Comparison of ENCODE assay signal across 7 mouse cellular contexts in the genomic region with DNA sequence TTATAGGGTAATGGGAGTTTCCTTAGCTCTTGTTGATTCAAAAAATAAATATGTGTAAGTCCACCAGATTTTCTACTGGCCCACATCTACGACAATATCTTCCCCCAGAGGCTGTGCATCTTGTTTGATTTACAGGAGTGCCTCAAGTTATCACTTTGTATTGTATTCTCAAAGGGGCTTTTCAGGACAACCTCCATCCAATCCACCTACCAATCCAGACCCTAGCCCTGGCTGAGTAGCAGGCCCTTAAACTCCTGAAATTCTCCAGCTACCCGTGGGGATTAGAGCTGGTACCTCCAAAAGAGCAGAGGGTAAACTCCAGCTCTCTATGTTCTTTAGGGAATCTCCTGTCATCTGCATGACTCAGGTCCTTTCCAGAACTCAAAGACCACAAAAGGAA. TPM values are rescaled to one million over a fixed set of nuclear protein-coding genes. Genes with fewer than 3 reads are reported as not detected.
DNase-seq lines count a peak whose midpoint lies in the region; ATAC-seq and TF ChIP-seq lines count a peak whose summit lies in the region.

No protein-coding gene starts in this region.

- H3K4me3 ChIP-seq in lung, embryonic 16.5 days (ENCODE audit: low read length): peak overlapping the region; percentile 95
- H3K4me3 ChIP-seq in lung, postnatal 0 days (ENCODE audit: low read depth, low read length): no peak overlapping the region
- peak overlapping the region; percentile 100 for H3K4me3 ChIP-seq in forebrain, embryonic 15.5 days
- peak overlapping the region; percentile 94; the same call in 1 of the 2 replicates for H3K4me3 ChIP-seq in limb, embryonic 15.5 days
- H3K4me3 ChIP-seq in stomach, postnatal 0 days (ENCODE audit: low read depth, low read length): no peak overlapping the region

- 0 out of 2 replicates have a peak overlapping the region, but pooled peaks have one; percentile 21 for H3K9ac ChIP-seq in lung, embryonic 16.5 days (ENCODE audit: low read length)
- no peak overlapping the region for H3K9ac ChIP-seq in lung, postnatal 0 days (replicated peaks; ENCODE audit: low read depth)
- H3K9ac ChIP-seq in forebrain, embryonic 15.5 days (replicated peaks): peak overlapping the region; percentile 0; the same call in 1 of the 2 replicates
- no peak overlapping the region for H3K9ac ChIP-seq in limb, embryonic 15.5 days
- H3K9ac ChIP-seq in stomach, postnatal 0 days (ENCODE audit: low read length): no peak overlapping the region; the same call in 1 of the 2 replicates

- no peaks in the 10 kb centered on the region for H3K9me3 ChIP-seq in lung, embryonic 16.5 days (ENCODE audit: control insufficient read depth, low read length)
- H3K9me3 ChIP-seq in lung, postnatal 0 days (ENCODE audit: low read length): no peaks in the 10 kb centered on the region
- no peaks in the 10 kb centered on the region for H3K9me3 ChIP-seq in forebrain, embryonic 15.5 days
- no peaks in the 10 kb centered on the region for H3K9me3 ChIP-seq in limb, embryonic 15.5 days
- H3K9me3 ChIP-seq in stomach, postnatal 0 days (ENCODE audit: control insufficient read depth, low read length): no peaks in the 10 kb centered on the region

- no peak for DNase-seq in lung, postnatal 0 days (ENCODE audit: low spot score)
- no peak for DNase-seq in stomach, postnatal 0 days (ENCODE audit: low spot score)
- DNase-seq in urinary bladder, postnatal 25 days (ENCODE audit: low spot score): no peak
- no peak for DNase-seq in adrenal gland, postnatal 36 days

- H3K4me2 ChIP-seq in lung, embryonic 16.5 days (ENCODE audit: low read depth, low read length): peak overlapping the region; percentile 87
- H3K4me2 ChIP-seq in lung, postnatal 0 days (replicated peaks; ENCODE audit: low read depth, low read length): no peak overlapping the region; the same call in 1 of the 2 replicates
- peak overlapping the region; percentile 83 for H3K4me2 ChIP-seq in forebrain, embryonic 15.5 days (replicated peaks)
- H3K4me2 ChIP-seq in limb, embryonic 15.5 days: peak overlapping the region; percentile 58
- H3K4me2 ChIP-seq in stomach, postnatal 0 days (replicated peaks; ENCODE audit: low read depth): 0 out of 2 replicates have a peak overlapping the region, but pooled peaks have one; percentile 64

- no peaks in the 10 kb centered on the region for H3K27me3 ChIP-seq in lung, embryonic 16.5 days (ENCODE audit: control insufficient read depth, insufficient read depth, low read depth, low read length)
- no peaks in the 10 kb centered on the region for H3K27me3 ChIP-seq in lung, postnatal 0 days (replicated peaks; ENCODE audit: insufficient read depth, low read length)
- no peaks in the 10 kb centered on the region for H3K27me3 ChIP-seq in forebrain, embryonic 15.5 days
- H3K27me3 ChIP-seq in limb, embryonic 15.5 days: no peaks in the 10 kb centered on the region
- H3K27me3 ChIP-seq in stomach, postnatal 0 days (ENCODE audit: control insufficient read depth, insufficient read depth, low read length): no peaks in the 10 kb centered on the region

- TF ChIP-seq CTCF in lung, postnatal 0 days (IDR thresholded peaks at IDR 0.05): no peak
- no peak for TF ChIP-seq CTCF in stomach, postnatal 0 days (IDR thresholded peaks at IDR 0.05; ENCODE audit: low read depth)

- WGBS in lung, embryonic 16.5 days: 42% methylated on average over 2 of the region's 2 CpGs
- WGBS in lung, postnatal 0 days: 34% methylated on average over 2 of the region's 2 CpGs
- 86% methylated on average over 2 of the region's 2 CpGs for WGBS in forebrain, embryonic 15.5 days
- WGBS in limb, embryonic 15.5 days: 61% methylated on average over 2 of the region's 2 CpGs
- WGBS in stomach, postnatal 0 days: 31% methylated on average over 2 of the region's 2 CpGs

- ATAC-seq in lung, embryonic 16.5 days (ENCODE audit: low read depth): no peak
- ATAC-seq in lung, postnatal 0 days: no peak
- ATAC-seq in forebrain, embryonic 15.5 days (replicated peaks): no peak
- no peak for ATAC-seq in limb, embryonic 15.5 days (ENCODE audit: insufficient number of reproducible peaks, low FRiP score, low TSS enrichment, low read depth)
- ATAC-seq in stomach, postnatal 0 days (ENCODE audit: low FRiP score, low TSS enrichment): no peak

- peaks cover 19% of the 10 kb centered on the region for H3K4me1 ChIP-seq in lung, embryonic 16.5 days (replicated peaks; ENCODE audit: control insufficient read depth, insufficient read depth, low read length)
- H3K4me1 ChIP-seq in lung, postnatal 0 days (ENCODE audit: insufficient read depth, low read depth, low read length): peaks cover 13% of the 10 kb centered on the region; the same call in 1 of the 2 replicates
- peaks cover 29% of the 10 kb centered on the region for H3K4me1 ChIP-seq in forebrain, embryonic 15.5 days
- H3K4me1 ChIP-seq in limb, embryonic 15.5 days: peaks cover 15% of the 10 kb centered on the region; the same call in 1 of the 2 replicates
- H3K4me1 ChIP-seq in stomach, postnatal 0 days (replicated peaks; ENCODE audit: control insufficient read depth, insufficient read depth): 0 out of 2 replicates have a peak, but pooled peaks cover 5% of the 10 kb centered on the region

- no peak for TF ChIP-seq EP300 in lung, postnatal 0 days (IDR thresholded peaks at IDR 0.05)
- no peak for TF ChIP-seq EP300 in stomach, postnatal 0 days (optimal IDR thresholded peaks at IDR 0.05)

- peaks cover 24% of the 10 kb centered on the region for H3K36me3 ChIP-seq in lung, embryonic 16.5 days (ENCODE audit: control insufficient read depth, insufficient read depth, low read length)
- peaks cover 8% of the 10 kb centered on the region for H3K36me3 ChIP-seq in lung, postnatal 0 days (ENCODE audit: insufficient read depth, low read length)
- peaks cover 31% of the 10 kb centered on the region for H3K36me3 ChIP-seq in forebrain, embryonic 15.5 days
- H3K36me3 ChIP-seq in limb, embryonic 15.5 days: peaks cover 28% of the 10 kb centered on the region
- H3K36me3 ChIP-seq in stomach, postnatal 0 days (ENCODE audit: control insufficient read depth, insufficient read depth, low read length): 0 out of 2 replicates have a peak, but pooled peaks cover 2% of the 10 kb centered on the region

- H3K27ac ChIP-seq in lung, embryonic 16.5 days (ENCODE audit: low read length): no peak overlapping the region
- no peak overlapping the region for H3K27ac ChIP-seq in lung, postnatal 0 days (ENCODE audit: low read length)
- H3K27ac ChIP-seq in forebrain, embryonic 15.5 days (replicated peaks): no peak overlapping the region
- no peak overlapping the region for H3K27ac ChIP-seq in limb, embryonic 15.5 days
- H3K27ac ChIP-seq in stomach, postnatal 0 days (replicated peaks): no peak overlapping the region

RNA-seq across cellular contexts. Expression of a gene that starts 2.3 kb away (rescaled TPM):
- 482 and 519 TPM in 2 replicates for polyA plus RNA-seq in lung, embryonic 16.5 days (2015; fragmentation: Nextera tagmentation; extraction: Ambion mirVana)
- polyA plus RNA-seq in lung, postnatal 0 days (2015; fragmentation: Nextera tagmentation; extraction: Ambion mirVana): 242 and 262 TPM in 2 replicates
- polyA plus RNA-seq in forebrain, embryonic 15.5 days (2015; fragmentation: Nextera tagmentation; extraction: Ambion mirVana): 505 and 521 TPM in 2 replicates
- polyA plus RNA-seq in limb, embryonic 15.5 days (2015; fragmentation: Nextera tagmentation; extraction: Ambion mirVana): 505 and 519 TPM in 2 replicates
- 280 and 282 TPM in 2 replicates for polyA plus RNA-seq in stomach, postnatal 0 days (2015; fragmentation: Nextera tagmentation; extraction: Ambion mirVana)
- 100 to 1,000 TPM; 332 to 368 TPM for total RNA-seq in adrenal gland, postnatal 36 days (2021)

RNA-seq across cellular contexts. Expression of a gene that starts 12.3 kb away (rescaled TPM):
- polyA plus RNA-seq in lung, embryonic 16.5 days (2015; fragmentation: Nextera tagmentation; extraction: Ambion mirVana): 22.5 and 24.1 TPM in 2 replicates
- polyA plus RNA-seq in lung, postnatal 0 days (2015; fragmentation: Nextera tagmentation; extraction: Ambion mirVana): 6.4 and 7.9 TPM in 2 replicates
- polyA plus RNA-seq in forebrain, embryonic 15.5 days (2015; fragmentation: Nextera tagmentation; extraction: Ambion mirVana): 28.1 and 29.9 TPM in 2 replicates
- 20.7 and 26.1 TPM in 2 replicates for polyA plus RNA-seq in limb, embryonic 15.5 days (2015; fragmentation: Nextera tagmentation; extraction: Ambion mirVana)
- polyA plus RNA-seq in stomach, postnatal 0 days (2015; fragmentation: Nextera tagmentation; extraction: Ambion mirVana): 7.0 and 7.7 TPM in 2 replicates
- 10 to 100 TPM in 1 of 2 experiments, 1 to 10 TPM in 1; 6.3 to 14.2 TPM for total RNA-seq in adrenal gland, postnatal 36 days (2021)

RNA-seq across cellular contexts. Expression of a gene that starts 27.6 kb away (rescaled TPM):
- 21.8 and 24.8 TPM in 2 replicates for polyA plus RNA-seq in lung, embryonic 16.5 days (2015; fragmentation: Nextera tagmentation; extraction: Ambion mirVana)
- 9.5 and 9.8 TPM in 2 replicates for polyA plus RNA-seq in lung, postnatal 0 days (2015; fragmentation: Nextera tagmentation; extraction: Ambion mirVana)
- 23.2 and 23.8 TPM in 2 replicates for polyA plus RNA-seq in forebrain, embryonic 15.5 days (2015; fragmentation: Nextera tagmentation; extraction: Ambion mirVana)
- 22.7 and 23.1 TPM in 2 replicates for polyA plus RNA-seq in limb, embryonic 15.5 days (2015; fragmentation: Nextera tagmentation; extraction: Ambion mirVana)
- 10.3 and 11.0 TPM in 2 replicates for polyA plus RNA-seq in stomach, postnatal 0 days (2015; fragmentation: Nextera tagmentation; extraction: Ambion mirVana)
- 10 to 100 TPM; 16.0 to 19.6 TPM for total RNA-seq in adrenal gland, postnatal 36 days (2021)

RNA-seq across cellular contexts. Expression of a gene that starts 28.6 kb away (rescaled TPM):
- 0.44 and 0.53 TPM in 2 replicates for polyA plus RNA-seq in lung, embryonic 16.5 days (2015; fragmentation: Nextera tagmentation; extraction: Ambion mirVana)
- polyA plus RNA-seq in lung, postnatal 0 days (2015; fragmentation: Nextera tagmentation; extraction: Ambion mirVana): 0.30 TPM in 1 of 2 replicates, not detected in the other
- 0.41 TPM in 2 replicates for polyA plus RNA-seq in forebrain, embryonic 15.5 days (2015; fragmentation: Nextera tagmentation; extraction: Ambion mirVana)
- polyA plus RNA-seq in limb, embryonic 15.5 days (2015; fragmentation: Nextera tagmentation; extraction: Ambion mirVana): 0.42 and 0.55 TPM in 2 replicates
- 0.41 and 0.46 TPM in 2 replicates for polyA plus RNA-seq in stomach, postnatal 0 days (2015; fragmentation: Nextera tagmentation; extraction: Ambion mirVana)
- not detected for total RNA-seq in adrenal gland, postnatal 36 days (2021)

RNA-seq across cellular contexts. Expression of a gene that starts 33.5 kb away (rescaled TPM):
- polyA plus RNA-seq in lung, embryonic 16.5 days (2015; fragmentation: Nextera tagmentation; extraction: Ambion mirVana): 286 and 289 TPM in 2 replicates
- 123 and 140 TPM in 2 replicates for polyA plus RNA-seq in lung, postnatal 0 days (2015; fragmentation: Nextera tagmentation; extraction: Ambion mirVana)
- polyA plus RNA-seq in forebrain, embryonic 15.5 days (2015; fragmentation: Nextera tagmentation; extraction: Ambion mirVana): 259 and 263 TPM in 2 replicates
- polyA plus RNA-seq in limb, embryonic 15.5 days (2015; fragmentation: Nextera tagmentation; extraction: Ambion mirVana): 286 and 303 TPM in 2 replicates
- polyA plus RNA-seq in stomach, postnatal 0 days (2015; fragmentation: Nextera tagmentation; extraction: Ambion mirVana): 151 and 157 TPM in 2 replicates
- total RNA-seq in adrenal gland, postnatal 36 days (2021): 100 to 1,000 TPM; 191 to 261 TPM

Comparison
In these comparisons a context has a peak if more than half of its experiments do, and no peak if none do; other contexts are left out.
1. H3K4me3 ChIP-seq: peak in lung, embryonic 16.5 days (single experiment), forebrain, embryonic 15.5 days (single experiment) and limb, embryonic 15.5 days (single experiment); none in lung, postnatal 0 days (single experiment) and stomach, postnatal 0 days (single experiment).
2. H3K9ac ChIP-seq: peak in lung, embryonic 16.5 days (single experiment) and forebrain, embryonic 15.5 days (single experiment); none in lung, postnatal 0 days (single experiment), limb, embryonic 15.5 days (single experiment) and stomach, postnatal 0 days (single experiment).